Mouse (Mus musculus) MEL (cell line): ENCODE data around the gene Stk16. TPM values are rescaled to one million over a fixed set of nuclear protein-coding genes. Genes with fewer than 3 reads are reported as not detected.

Source experiments
- DNase-seq: peaks from one replicate; pipeline ENCODE4 v3.0.0; 2011; ENCODE audit warnings: low read depth, low spot score
- H3K27ac ChIP-seq: 2 replicates; pipeline ENCODE4 v1.5.1; 2012; ENCODE audit warnings: low read depth, mild to moderate bottlenecking, control low read depth, low read length, moderate library complexity; ENCODE audit not compliant: control insufficient read depth
- H3K27me3 ChIP-seq, 2 experiments: fragments of 150-350 bp in 1 of 2; sonication (generic) in 1 of 2; 2 replicates each; pipeline ENCODE4 v1.6.1; 2012; ENCODE audit warnings: low read length in 2 of 2, mild to moderate bottlenecking in 2 of 2, improper control_type of control experiment in 1 of 2, moderate library complexity in 1 of 2; ENCODE audit not compliant: insufficient read depth in 2 of 2, control insufficient read depth in 1 of 2
- H3K36me3 ChIP-seq, 2 experiments: 2 replicates each; pipeline ENCODE4 v1.6.1; 2012 to 2014; ENCODE audit warnings: low read length in 2 of 2, improper control_type of control experiment in 1 of 2, inconsistent platforms in 1 of 2, mild to moderate bottlenecking in 1 of 2; ENCODE audit not compliant: insufficient read depth in 2 of 2, control insufficient read depth in 1 of 2
- H3K4me1 ChIP-seq, 2 experiments: fragments of 150-350 bp in 1 of 2; sonication (generic) in 1 of 2; 2 replicates each; pipeline ENCODE4 v1.6.1; 2012; ENCODE audit warnings: low read length in 2 of 2, improper control_type of control experiment in 1 of 2, mild to moderate bottlenecking in 1 of 2; ENCODE audit not compliant: insufficient read depth in 2 of 2, control insufficient read depth in 1 of 2
- H3K4me3 ChIP-seq, 2 experiments: fragments of 150-350 bp in 1 of 2; sonication (generic) in 1 of 2; 2 replicates each; pipeline ENCODE4 v1.5.1; 2012; ENCODE audit warnings: low read depth in 2 of 2, low read length in 2 of 2, mild to moderate bottlenecking in 2 of 2, moderate library complexity in 2 of 2, control low read depth in 1 of 2, improper control_type of control experiment in 1 of 2; ENCODE audit not compliant: control insufficient read depth in 1 of 2, insufficient read depth in 1 of 2
- H3K79me2 ChIP-seq: 2 replicates; pipeline ENCODE4 v1.6.1; 2012; ENCODE audit warnings: mild to moderate bottlenecking, low read length, moderate library complexity; ENCODE audit not compliant: control insufficient read depth, poor library complexity, insufficient read depth
- H3K9ac ChIP-seq: 2 replicates; pipeline ENCODE4 v1.6.1; 2012; ENCODE audit warnings: low read depth, mild to moderate bottlenecking, control low read depth, low read length, moderate library complexity; ENCODE audit not compliant: control insufficient read depth, poor library complexity, severe bottlenecking
- H3K9me3 ChIP-seq: fragments of 150-350 bp; sonication (generic); replicated peaks from 2 replicates; pipeline ENCODE4 v1.6.1; 2012; ENCODE audit warnings: mild to moderate bottlenecking, low read length, improper control_type of control experiment, moderate library complexity; ENCODE audit not compliant: insufficient read depth
- EP300 ChIP-seq, 2 experiments: IDR thresholded peaks; 2 replicates each; pipeline ENCODE4 v1.6.1; 2011; ENCODE audit warnings: improper control_type of control experiment in 2 of 2, low read length in 2 of 2, low read depth in 1 of 2, mild to moderate bottlenecking in 1 of 2
- ETS1 ChIP-seq: IDR thresholded peaks from 2 replicates; pipeline ENCODE4 v1.6.1; 2012; ENCODE audit warnings: low read depth, mild to moderate bottlenecking, inconsistent platforms, low read length, improper control_type of control experiment, moderate library complexity
- GATA1 ChIP-seq: IDR thresholded peaks from 2 replicates; pipeline ENCODE4 v1.6.1; 2011; ENCODE audit warnings: low read depth, low read length, improper control_type of control experiment
- HCFC1 ChIP-seq: IDR thresholded peaks from 2 replicates; pipeline ENCODE4 v1.6.1; 2012; ENCODE audit warnings: low read depth, mild to moderate bottlenecking, inconsistent platforms, low read length, improper control_type of control experiment, moderate library complexity
- MAFK ChIP-seq: IDR thresholded peaks from 2 replicates; pipeline ENCODE4 v1.6.1; 2011; ENCODE audit warnings: low read depth, mild to moderate bottlenecking, low read length, improper control_type of control experiment, borderline replicate concordance
- MYC ChIP-seq: IDR thresholded peaks from 2 replicates; pipeline ENCODE4 v1.6.1; 2011; ENCODE audit warnings: low read depth, mild to moderate bottlenecking, low read length, improper control_type of control experiment, moderate library complexity
- POLR2AphosphoS5 ChIP-seq: IDR thresholded peaks from 2 replicates; pipeline ENCODE4 v1.6.1; 2012; ENCODE audit warnings: low read depth, borderline replicate concordance, mild to moderate bottlenecking, inconsistent platforms, low read length, moderate library complexity, mixed read lengths
- RCOR1 ChIP-seq: IDR thresholded peaks from 2 replicates; pipeline ENCODE4 v1.6.1; 2012; ENCODE audit warnings: low read depth, mild to moderate bottlenecking, inconsistent platforms, low read length, improper control_type of control experiment
- SIN3A ChIP-seq: IDR thresholded peaks from 2 replicates; pipeline ENCODE4 v1.6.1; 2012; ENCODE audit warnings: low read length, improper control_type of control experiment, inconsistent platforms
- TBP ChIP-seq: IDR thresholded peaks from 2 replicates; pipeline ENCODE4 v1.8.0; 2011; ENCODE audit warnings: low read depth, low read length, improper control_type of control experiment
- TCF12 ChIP-seq: IDR thresholded peaks from 2 replicates; pipeline ENCODE4 v1.6.1; 2014; ENCODE audit warnings: low read depth, mild to moderate bottlenecking, inconsistent platforms, low read length, improper control_type of control experiment, moderate library complexity
- USF1 ChIP-seq: IDR thresholded peaks from 2 replicates; pipeline ENCODE4 v1.6.1; 2014; ENCODE audit warnings: low read depth, mild to moderate bottlenecking, inconsistent platforms, low read length, improper control_type of control experiment, moderate library complexity
- ZC3H11A ChIP-seq: IDR thresholded peaks from 2 replicates; pipeline ENCODE4 v1.6.1; 2012; ENCODE audit warnings: low read depth, mild to moderate bottlenecking, inconsistent platforms, low read length, improper control_type of control experiment
- ZKSCAN1 ChIP-seq: IDR thresholded peaks from 2 replicates; pipeline ENCODE4 v1.6.1; 2012; ENCODE audit warnings: low read depth, mild to moderate bottlenecking, inconsistent platforms, low read length, improper control_type of control experiment, moderate library complexity
- polyA plus RNA-seq, 2 experiments: library from polyadenylated mRNA; stranded (reverse) in 1 of 2; unstranded in 1 of 2; fragments of >175 nt in 1 of 2; fragments of >200 nt in 1 of 2; gene quantifications; 2 replicates each; pipeline versions ENCODE4 v1.2.1 to v1.2.4; 2012; ENCODE audit warnings: low replicate concordance in 2 of 2, low read depth in 1 of 2; ENCODE audit not compliant: insufficient read length in 2 of 2, insufficient read depth in 1 of 2, missing spikeins in 1 of 2
- total RNA-seq: library from RNA; depleted of rRNA; stranded (reverse); fragments of 300-350 nt; gene quantifications from 2 replicates; pipeline ENCODE4 v1.2.3, GENCODE M21; 2012

Stk16 gene
- total and polyA plus RNA-seq, 3 experiments: 110 to 154 TPM; not detected in 1

- no peak for TF ChIP-seq POLR2AphosphoS5
These were observed 18.5 kb downstream of the Stk16 start (continued) for GRCm38 (mm10) chr1:75229158-75229557.

GRCm38 (mm10) chr1:75230335-75230994, 19.8 kb downstream of the Stk16 start:
- peak; percentile 75 for DNase-seq
- Histone ChIP-seq H3K9ac (no peak overlapping the region), H3K79me2 (no peaks in the 10 kb centered on the region), H3K27ac (no peak overlapping the region), H3K4me1 (peaks cover 28 to 55% of the 10 kb centered on the region in 2 experiments), H3K36me3 (peaks cover 0 to 47% of the 10 kb centered on the region in 2 experiments; a peak in 2 of 4 replicates), H3K4me3 (no peak overlapping the region), H3K27me3 (no peaks in the 10 kb centered on the region), H3K9me3 (no peaks in the 10 kb centered on the region)
- TF ChIP-seq EP300 (IDR thresholded peaks at IDR 0.05; ENCODE audit: low read depth in 1 of 2, low read length in 2 of 2): peak; percentile 19 to 75; a peak in 2 of 4 replicates
- TF ChIP-seq ETS1: peak; percentile 53
- no peak for TF ChIP-seq MAFK
- TF ChIP-seq TCF12: 0 out of 2 replicates have a peak, but pooled peaks have one; percentile 18
- peak; percentile 86 for TF ChIP-seq GATA1
- peak; percentile 47; the same call in 1 of the 2 replicates for TF ChIP-seq RCOR1
- 0 out of 2 replicates have a peak, but pooled peaks have one; percentile 27 for TF ChIP-seq SIN3A
- no peak for TF ChIP-seq USF1

GRCm38 (mm10) chr1:75231224-75231623, 20.6 kb downstream of the Stk16 start:
- no peak for DNase-seq
- Histone ChIP-seq H3K9ac (no peak overlapping the region), H3K36me3 (peaks cover 0 to 46% of the 10 kb centered on the region in 2 experiments; a peak in 2 of 4 replicates), H3K9me3 (no peaks in the 10 kb centered on the region), H3K79me2 (no peaks in the 10 kb centered on the region; the same call in 1 of the 2 replicates), H3K27me3 (no peaks in the 10 kb centered on the region), H3K4me3 (no peak overlapping the region), H3K4me1 (peaks cover 25 to 51% of the 10 kb centered on the region in 2 experiments), H3K27ac (no peak overlapping the region)
- TF ChIP-seq HCFC1 (no peak), ZC3H11A (no peak), MYC (no peak), TBP (no peak), ZKSCAN1 (no peak), USF1 (no peak)
- TF ChIP-seq, all 39 proteins: peak for 0
